Mouse (Mus musculus): ENCODE results near the gene Gskip. TPM values are rescaled to one million over a fixed set of nuclear protein-coding genes. Genes with fewer than 3 reads are reported as not detected.

The Gskip gene
- 15.0 and 17.0 TPM in 2 replicates for polyA plus RNA-seq (2012; rRNA removed)

GRCm38 (mm10) chr12:105683933-105684901 lies at the start of gene Gskip:
Gene Gskip, plus strand, starts transcription at chr12:105684829.
- peak; percentile 64 for DNase-seq (ENCODE audit: low read depth, low spot score)
- WGBS = 1% methylated on average over 41 of the region's 41 CpGs

- no peak for DNase-seq (ENCODE audit: low read depth, low spot score)
- whole genome bisulfite sequencing = 92% methylated on average over 9 of the region's 9 CpGs
These were observed 48.1 kb upstream of the Gskip start for GRCm38 (mm10) chr12:105636551-105636950.

GRCm38 (mm10) chr12:105637554-105637953 lies 47.1 kb upstream of the Gskip start:
- no peak for DNase-seq (ENCODE audit: low read depth, low spot score)
- WGBS = 75% methylated on average over 4 of the region's 4 CpGs

DNA sequence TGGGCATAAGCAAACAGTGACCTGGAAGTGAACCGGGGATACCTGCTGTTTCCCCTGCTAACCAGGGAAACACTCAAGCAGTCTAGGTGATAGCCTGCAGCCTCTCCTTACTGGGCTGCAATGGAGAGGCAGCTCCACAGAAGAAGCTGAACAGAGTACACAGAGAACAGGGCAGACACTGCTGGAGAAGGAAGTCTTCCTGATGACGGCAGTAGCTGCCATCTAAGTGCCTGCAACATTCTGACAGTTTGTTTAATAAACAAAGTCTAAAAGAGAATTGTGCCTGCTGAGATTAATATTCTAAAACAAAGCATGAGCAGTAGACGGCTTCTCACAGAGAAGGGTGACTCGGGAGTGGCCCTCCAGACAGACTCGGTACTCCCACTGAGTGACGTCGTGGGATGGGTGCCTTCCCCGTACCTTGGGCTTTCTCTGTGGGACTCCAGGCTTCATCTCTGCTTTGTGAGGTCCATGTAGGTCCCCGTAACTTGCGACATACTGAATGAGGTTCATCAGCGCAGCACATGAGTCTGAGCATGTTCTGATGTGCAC lies 41.8 kb upstream of the Gskip start:
- 75% methylated on average over 11 of the region's 11 CpGs for WGBS
- DNase-seq (ENCODE audit: low read depth, low spot score) = no peak

GRCm38 (mm10) chr12:105655850-105656249 lies 28.8 kb upstream of the Gskip start:
- WGBS = 94% methylated on average over 7 of the region's 7 CpGs
- no peak for DNase-seq (ENCODE audit: low read depth, low spot score)

- no peak for DNase-seq (ENCODE audit: low read depth, low spot score)
- WGBS = 95% methylated on average over 8 of the region's 8 CpGs
These were observed 8.4 kb upstream of the Gskip start for GRCm38 (mm10) chr12:105676274-105676673.

DNA sequence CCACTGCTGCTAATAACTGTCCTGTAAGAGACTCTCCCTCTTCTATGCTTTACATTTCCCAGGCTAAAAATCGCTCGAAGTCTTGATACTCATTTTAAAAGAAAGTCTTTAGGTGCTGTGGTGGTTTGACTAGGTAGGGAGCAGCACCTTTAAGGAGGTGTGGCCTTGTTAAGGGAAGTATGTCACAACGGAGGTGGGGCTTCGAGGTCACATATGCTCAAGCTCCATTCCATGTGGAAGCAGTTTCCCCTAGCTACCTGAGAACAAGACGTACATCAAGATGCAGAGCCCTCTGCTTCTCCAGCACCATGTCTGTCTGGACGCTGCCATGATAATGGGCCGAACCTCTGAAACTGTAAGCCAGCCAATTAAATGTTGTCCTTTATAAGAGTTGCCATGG lies 6.4 kb upstream of the Gskip start:
- WGBS = 93% methylated on average over 7 of the region's 7 CpGs

GRCm38 (mm10) chr12:105678762-105679161 lies 5.9 kb upstream of the Gskip start:
- DNase-seq (ENCODE audit: low read depth, low spot score) = no peak
- WGBS = 78% methylated on average over 3 of the region's 3 CpGs

More for the DNA sequence above, 6.4 kb upstream of the Gskip start:
- DNase-seq (ENCODE audit: low read depth, low spot score) = no peak

DNA sequence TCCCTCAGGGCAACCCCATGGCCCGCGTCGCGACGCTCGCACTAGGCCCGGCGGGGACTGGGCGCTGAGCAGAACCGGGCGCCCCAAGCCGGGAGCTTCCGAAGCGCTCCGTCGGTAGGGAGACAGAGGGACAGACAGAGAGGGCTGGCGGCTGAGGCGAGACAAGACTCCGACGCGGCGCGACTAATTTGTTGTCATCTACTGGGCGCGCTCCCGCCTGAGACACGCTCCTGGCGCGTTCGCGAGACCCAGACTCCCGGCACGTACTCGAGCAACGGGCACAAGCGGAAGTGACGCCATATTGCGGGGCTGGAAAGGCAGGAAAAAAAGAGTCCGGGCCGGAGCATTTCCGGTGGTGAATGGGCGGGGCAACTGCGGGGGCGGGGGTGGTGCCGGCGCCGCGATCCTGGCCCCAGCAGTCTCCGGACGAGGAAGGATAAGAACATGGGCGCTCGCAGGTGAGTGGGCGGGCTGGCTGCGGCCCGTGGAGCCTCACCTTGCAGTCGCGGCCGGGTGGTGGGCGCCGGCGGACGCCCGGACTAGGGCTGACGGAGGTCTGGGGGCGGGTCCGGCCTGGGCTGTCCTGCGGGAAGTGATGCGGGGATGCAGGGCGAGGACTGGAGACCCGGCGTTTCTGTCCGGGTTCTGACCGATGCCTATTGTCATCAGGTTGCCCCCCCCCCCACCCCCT lies 517 bp downstream of the Gskip start, which contains the start of gene Atg2b:
TSS of gene Atg2b (minus strand) at position 211 of the 691 bp plus-strand sequence.
- WGBS = under 1% methylated on average over 73 of the region's 73 CpGs
- peak; percentile 95 for DNase-seq (ENCODE audit: low read depth, low spot score)

DNA sequence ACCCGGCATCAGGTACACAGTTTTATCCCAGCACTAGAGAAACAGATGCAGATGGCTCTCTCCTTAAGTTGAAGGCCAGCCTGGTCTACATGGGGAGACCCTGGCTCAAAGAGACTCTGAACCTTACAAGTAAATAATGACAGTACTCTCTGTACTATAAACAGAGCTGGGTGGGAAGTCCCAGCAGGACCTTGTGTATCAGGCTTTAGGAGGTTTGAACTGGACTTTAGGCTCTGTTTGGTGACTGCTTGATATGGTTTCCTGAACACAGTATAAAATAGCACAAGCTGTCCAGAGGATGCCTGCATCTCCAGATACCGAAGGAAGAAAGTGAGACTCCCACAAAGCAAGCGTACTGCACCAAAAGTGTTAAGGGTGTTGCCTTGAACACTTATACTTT lies 2.2 kb downstream of the Gskip start:
- DNase-seq (ENCODE audit: low read depth, low spot score) = no peak
- WGBS = 87% methylated on average over 3 of the region's 3 CpGs

DNA sequence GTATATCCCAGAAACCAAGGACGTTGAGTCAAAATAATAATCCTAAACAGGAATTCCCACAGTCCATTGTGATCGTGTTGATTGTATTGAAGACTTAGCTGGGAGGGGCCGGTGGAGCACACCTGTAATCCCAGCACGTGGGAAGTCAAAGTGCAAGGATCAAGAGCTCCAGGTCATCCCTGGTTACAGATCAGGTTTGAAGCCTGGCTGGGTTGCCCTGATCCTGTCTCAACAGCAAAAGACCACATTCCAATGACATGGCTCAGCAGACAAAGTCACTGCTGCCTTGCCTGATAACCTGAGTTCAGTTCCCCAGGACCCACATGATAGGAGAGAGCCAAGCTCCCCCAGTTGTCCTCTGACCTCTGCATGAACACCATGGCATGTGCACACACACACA lies 2.8 kb downstream of the Gskip start:
- DNase-seq (ENCODE audit: low read depth, low spot score) = no peak
- 26% methylated on average over 4 of the region's 4 CpGs for WGBS

DNA sequence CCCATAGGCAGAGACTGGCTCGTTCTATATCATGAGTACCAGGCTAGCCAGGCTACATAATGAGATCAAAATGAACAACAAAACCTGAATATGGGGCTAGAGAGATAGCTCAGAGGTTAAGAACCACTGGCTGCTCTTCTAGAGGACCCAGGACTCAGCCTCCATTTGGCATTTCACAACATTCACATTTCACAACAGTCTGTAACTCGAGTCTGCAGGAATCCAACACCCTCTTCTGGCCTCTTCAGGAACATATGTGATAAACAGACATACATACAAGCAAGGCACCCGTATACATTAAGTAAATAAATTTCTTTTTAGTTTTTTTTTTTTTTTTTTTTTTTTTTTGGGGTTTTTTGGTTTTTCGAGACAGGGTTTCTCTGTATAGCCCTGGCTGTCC lies 3.9 kb downstream of the Gskip start:
- WGBS = 79% methylated on average over 4 of the region's 4 CpGs
- DNase-seq (ENCODE audit: low read depth, low spot score) = no peak

DNA sequence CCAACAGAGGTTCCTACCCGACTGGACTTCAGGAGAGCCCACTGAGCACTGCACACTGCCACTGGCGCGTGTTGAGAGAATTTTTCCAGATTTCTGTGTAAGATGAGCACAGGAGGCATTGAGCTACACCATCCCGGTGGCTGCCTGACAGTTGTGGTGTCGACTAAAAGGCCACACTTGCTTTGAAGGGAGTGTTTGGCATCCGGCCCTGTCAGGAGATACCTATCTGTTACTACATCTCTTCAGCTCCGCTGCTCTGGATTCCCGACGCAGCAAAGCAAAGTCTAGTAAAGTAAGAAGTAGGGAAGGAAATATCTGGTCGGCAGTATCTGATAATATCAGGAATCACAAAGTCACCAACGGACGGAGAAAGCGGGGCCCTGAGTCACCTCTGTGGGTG lies 4.8 kb downstream of the Gskip start:
- 92% methylated on average over 13 of the region's 13 CpGs for WGBS
- DNase-seq (ENCODE audit: low read depth, low spot score) = no peak

DNA sequence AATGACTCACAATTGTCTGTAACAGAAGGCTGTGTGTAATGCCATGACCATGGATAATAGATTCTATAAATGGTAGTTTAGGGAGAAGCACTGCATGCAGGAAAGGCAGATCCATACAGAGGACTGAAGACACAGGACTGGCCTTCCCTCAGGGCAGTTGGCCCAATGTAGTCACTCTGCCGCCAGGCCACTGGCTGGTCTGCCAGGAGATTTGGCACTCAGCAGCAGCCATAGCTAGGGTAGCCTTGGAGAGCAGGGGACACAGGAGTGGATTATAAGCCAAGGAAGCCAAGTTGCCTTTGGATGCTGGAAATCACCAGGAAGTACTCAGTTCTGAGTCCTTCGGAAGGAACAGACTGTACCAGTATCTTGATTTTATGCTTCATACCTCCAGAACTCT lies 9.4 kb downstream of the Gskip start:
- WGBS = 98% methylated on average over 2 of the region's 2 CpGs
- DNase-seq (ENCODE audit: low read depth, low spot score) = no peak

DNA sequence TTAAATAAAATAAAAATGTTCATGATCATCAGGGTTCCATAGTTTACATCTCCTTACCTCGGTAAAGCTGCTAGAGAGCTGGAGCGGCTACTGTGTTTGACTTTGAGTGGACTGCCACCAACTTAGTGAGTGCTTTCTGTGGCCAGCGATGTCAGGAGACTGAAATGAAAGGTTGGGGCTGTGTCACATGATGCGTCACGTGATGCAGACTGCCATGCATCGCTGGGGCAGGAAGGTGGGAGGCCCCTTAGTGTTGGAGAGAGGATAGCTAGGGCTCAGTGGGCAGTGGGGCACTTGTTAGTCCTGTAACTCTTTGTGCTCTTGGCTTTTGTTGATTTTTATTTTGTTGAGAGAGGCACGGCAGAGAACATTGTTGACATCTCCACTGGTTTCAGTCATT lies 11.2 kb downstream of the Gskip start:
- WGBS = 89% methylated on average over 7 of the region's 7 CpGs
- DNase-seq (ENCODE audit: low read depth, low spot score) = no peak

- 94% methylated on average over 8 of the region's 8 CpGs for WGBS
- no peak for DNase-seq (ENCODE audit: low read depth, low spot score)
These were observed 12.6 kb downstream of the Gskip start for GRCm38 (mm10) chr12:105697104-105697780.

DNA sequence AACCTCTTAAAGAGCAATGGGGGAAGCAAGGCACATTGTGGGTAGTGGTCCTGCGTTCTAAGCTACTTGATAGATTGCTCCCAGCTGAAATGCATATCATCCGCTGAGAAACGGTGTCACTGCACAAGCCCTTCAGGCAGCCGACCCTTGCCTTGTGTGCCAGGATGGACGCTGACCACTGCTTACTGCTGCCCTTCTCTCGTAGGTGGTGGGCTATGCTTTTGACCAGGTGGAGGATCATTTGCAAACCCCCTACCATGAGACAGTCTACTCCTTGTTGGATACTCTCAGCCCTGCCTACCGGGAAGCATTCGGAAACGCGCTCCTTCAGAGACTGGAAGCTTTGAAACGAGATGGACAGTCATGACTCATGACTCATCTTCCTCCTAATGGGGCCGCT lies 15.8 kb downstream of the Gskip start:
- 91% methylated on average over 12 of the region's 12 CpGs for WGBS
- DNase-seq (ENCODE audit: low read depth, low spot score) = no peak

DNA sequence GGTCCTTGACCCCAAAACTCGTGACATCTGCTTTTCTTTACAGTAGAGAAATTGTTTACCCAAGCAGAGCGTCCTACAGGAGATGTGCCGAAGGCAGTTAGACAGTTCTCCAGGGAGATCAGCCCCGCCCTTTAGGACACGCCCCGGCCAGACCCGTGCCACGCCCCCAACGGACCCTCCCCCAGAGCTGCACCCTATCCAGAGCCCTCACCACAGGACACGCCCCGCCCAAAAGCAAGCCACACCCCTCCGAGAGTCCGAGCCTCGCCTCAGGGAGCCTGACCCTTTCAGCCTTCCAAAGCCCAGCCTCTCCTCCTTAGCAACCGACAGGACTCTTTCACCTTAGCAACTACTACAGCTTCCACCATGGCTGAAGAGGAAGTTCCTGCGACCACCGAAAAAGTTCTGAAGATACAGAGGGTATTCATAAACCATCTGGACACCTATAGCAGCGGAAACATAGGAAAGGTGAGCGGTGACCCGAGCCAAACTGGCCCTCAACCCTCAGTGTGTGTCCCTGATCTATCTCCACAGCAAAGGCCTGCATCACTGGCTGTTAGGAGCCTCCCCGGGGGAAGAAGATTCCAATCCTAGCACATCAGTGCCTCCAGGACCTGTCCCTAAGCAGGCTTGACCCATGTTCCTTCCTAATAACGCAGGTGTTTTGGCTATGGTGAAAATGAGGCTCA lies 21.3 kb downstream of the Gskip start, which contains the start of gene Ak7:
TSS of gene Ak7 (plus strand) at position 178 of the 689 bp plus-strand sequence.
- DNase-seq (ENCODE audit: low read depth, low spot score) = no peak
- 13% methylated on average over 22 of the region's 22 CpGs for WGBS

DNA sequence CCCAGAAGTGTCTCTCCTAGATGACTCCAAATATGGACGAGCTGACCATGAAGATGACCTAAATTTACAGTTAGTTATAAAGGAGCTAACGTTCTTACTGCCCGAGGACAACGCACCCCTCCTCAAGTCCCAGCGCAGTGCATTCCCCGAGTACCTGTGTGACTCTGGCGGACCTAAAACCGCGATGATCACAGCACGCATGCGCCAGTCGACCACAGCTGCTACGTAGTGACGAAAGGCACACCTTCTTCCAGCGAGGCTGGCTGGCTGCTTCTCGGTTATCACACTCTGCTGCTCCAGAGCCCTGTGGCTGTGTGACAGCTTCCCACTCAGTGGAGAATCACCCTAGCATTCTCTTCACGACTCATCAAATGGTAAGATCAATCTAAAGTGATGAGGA lies 34.0 kb downstream of the Gskip start:
- DNase-seq (ENCODE audit: low read depth, low spot score) = no peak
- 51% methylated on average over 17 of the region's 17 CpGs for WGBS
